Mouse (Mus musculus) left cerebral cortex, adult 11 months (tissue): ENCODE measurements around the gene Taar9.
"Not testable (repeated sequence)": the region's sequence is repeated elsewhere in the genome, so short reads cannot be mapped to it uniquely, and the experiment has no call there.

Experiments
- DNase-seq: peaks from one replicate; pipeline ENCODE4 v3.0.0; 2022; ENCODE audit warnings: low spot score

Taar9 gene

DNA sequence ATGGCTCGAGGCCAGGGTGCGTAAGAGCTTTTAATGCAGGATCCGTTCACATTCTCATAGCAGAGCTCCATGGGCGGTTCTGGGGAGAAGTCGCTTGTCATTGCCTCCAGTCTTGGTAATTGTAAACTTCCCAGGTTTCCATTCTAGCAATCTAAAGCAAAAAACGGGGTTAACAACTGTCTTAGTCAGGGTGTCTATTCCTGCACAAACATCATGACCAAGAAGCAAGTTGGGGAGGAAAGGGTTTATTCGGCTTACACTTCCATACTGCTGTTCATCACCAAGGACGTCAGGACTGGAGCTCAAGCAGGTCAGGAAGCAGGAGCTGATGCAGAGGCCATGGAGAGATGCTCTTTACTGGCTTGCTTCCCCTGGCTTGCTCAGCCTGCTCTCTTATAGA lies at the start of gene Taar9:
Gene Taar9 (minus strand): TSS at position 101 of the 400 bp plus-strand sequence.
- DNase-seq: not testable (repeated sequence)

- no peak for DNase-seq
These were observed 49.3 kb upstream of the Taar9 start for GRCm38 (mm10) chr10:24158470-24159254.

- DNase-seq: no peak
These were observed 40.8 kb upstream of the Taar9 start for GRCm38 (mm10) chr10:24150086-24150485.

DNA sequence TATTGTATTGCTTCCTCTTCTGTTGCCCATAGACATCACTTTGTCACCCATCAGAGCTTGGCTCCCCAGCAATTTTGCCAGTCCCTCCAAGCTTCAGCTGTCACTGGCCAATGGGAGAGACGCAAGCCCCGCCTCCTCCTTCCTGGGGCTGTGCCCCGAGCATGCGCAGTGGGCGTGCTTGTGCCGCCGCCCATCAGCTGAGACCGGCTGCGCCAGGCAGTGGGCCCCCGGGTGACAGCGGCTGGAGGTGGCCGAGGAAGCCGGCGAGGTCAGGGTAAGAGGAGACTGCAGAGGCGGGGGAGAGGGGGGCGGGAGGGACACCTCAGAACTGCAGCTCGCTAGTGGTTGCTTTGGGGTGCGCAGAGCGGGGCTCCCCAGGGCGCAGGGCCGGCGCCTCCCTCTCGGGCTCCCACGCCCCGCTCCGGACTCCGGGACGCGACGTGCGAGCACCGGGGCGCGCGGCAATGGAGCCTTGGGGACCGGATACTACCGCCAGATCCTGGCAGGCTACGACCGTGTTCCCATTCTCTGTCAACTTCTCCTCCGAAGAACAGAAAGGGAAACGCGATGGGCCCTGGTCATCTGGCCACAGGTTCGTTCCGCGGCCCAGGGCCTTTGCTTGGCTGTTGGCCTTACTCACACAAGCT lies 39.9 kb upstream of the Taar9 start, which contains the start of gene Stx7:
Gene Stx7 (plus strand): TSS at position 168 of the 647 bp plus-strand sequence.
- DNase-seq: peak; percentile 90

DNA sequence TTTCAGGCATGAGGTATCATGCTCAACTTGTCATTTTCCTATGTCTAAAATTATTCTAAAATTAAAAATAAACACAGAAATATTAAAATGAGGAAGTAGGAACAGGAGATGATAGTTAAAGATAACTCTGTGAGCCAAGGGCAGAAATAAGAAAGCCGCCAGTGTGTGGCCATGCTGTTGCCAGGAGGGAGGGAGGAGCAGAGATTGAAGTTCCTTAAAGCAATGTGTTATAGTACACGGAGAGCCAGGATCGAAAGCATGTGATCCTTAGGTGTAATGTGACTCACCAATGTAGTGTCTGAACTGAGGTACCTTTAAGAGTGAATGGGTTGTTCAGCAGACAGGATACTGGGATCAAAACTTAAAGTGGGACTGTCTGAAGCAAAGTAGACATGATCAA lies 33.4 kb upstream of the Taar9 start:
- no peak for DNase-seq

DNA sequence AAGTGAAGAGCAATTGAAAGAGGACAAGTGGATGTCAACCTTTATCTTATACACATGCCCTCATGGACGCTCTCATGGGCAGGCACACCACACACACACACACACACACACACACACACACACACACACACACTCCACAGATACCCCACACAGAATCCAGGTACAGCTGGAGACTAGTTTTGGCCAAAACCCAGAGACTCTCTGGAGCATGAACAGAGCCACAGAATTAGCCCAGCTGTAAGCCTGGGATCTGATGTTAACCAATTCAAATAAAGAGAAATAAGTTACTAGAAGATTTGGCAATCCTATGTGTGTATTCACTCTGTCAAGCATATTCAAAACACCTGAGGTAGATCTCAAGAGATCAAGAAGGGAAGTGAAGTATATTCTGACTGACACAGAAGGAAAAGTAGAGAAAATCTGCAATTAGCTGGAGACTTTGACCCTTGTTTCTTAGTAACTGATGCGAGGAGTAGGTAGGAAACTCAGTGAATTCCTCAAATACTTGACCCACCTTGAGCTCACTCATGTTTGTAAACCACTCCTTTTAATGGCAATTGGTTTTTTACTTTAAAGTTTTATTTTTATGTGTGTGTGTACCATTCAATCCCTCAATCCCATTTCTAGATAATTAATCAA lies 29.4 kb upstream of the Taar9 start:
- DNase-seq: no peak

DNA sequence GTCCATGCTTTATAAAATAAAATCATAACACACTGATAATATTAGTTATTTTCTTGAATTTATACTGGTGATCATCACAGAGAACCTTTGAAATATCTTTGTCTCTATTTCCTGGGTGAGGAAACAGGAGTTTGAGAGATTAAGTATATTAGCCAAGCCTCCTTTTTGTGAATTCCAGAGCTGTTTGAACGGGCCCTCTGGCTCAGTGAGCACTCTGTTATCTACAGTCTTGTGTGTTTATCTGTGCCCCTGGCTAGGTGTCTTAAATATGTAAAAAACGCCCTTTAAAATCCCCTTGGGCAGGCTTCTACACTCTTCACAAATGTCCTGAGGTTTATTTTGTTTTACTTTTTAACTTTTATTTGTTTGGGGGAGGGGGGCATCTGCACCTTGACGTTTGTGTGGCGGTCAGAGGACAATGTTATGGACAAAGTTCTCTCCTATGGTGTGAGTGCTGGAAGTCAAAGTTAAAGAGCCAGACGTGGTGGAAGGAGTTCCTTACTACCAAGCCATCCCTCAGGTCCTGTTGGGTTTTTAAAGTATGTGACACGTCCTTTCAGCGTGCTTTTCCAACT lies 24.8 kb upstream of the Taar9 start:
- no peak for DNase-seq

DNA sequence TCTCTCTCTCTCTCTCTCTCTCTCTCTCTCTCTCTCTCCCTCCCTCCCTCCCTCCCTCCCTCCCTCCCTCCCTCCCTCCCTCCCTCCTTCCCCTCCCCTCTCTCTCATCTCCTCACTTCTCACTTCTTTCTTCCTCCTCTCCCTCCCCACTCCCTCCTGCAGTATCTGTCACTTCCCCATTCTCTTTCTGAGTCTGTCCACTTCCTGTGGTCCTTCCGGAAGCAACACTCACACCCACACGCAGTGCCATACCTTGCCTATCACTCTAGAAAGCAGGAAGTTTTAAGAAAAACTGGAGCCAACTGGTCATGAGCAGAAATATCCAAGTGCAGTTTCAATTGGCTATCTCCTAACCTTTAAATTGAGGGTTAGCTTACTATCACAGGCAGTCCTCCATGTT lies 23.8 kb upstream of the Taar9 start:
- no peak for DNase-seq

DNA sequence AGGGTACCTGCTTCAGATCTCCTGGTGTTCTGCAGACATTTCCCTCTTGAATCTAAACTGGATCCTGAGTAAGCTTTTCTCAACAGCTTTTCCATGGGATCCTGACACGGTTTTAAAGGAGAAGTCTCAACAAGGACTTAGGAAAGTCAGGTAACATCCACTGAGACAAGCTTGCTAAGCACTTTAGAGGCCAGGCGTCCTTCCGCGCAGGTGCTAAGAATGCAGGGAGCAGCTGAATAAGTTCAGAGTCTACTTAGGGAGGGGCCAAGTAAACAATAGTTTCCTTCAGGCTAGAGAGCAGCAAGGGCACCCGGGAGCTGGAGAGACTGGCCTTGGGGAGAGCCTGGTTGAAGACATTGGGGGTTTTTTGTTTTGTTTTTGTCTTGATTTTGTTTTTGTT lies 22.9 kb upstream of the Taar9 start:
- DNase-seq: no peak

GRCm38 (mm10) chr10:24131451-24132262 lies 22.3 kb upstream of the Taar9 start:
- DNase-seq: peak; percentile 48

DNA sequence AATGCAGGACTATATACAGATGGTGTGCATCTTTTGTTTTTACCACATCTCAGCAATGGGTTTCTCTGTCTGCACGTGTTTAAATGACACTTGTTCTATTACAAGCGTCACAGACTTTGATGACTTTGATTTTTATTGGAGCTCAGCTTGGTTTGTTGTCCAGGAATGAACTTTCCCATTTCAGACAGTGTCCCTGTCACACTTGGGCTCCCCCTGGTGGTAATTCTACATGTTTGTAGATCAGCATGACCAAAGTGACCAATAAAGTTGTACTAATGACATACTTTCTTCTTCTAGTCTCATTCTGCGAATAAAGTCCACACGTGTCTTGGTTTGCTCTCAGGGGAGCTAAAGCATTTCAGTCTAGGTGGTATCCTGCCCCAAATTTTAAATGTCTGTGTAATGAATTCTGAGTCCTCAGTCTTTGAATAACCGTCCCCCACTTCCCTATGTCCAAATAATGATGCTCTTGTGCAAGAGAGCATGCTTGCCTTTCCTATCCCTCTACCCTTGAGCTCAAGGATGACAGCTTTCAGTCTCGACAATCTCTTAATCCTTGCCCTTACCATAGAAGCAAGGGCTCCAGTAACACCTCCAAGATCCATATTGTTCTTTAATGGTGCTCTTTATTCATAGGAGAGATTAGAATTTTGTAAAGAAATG lies 1.9 kb upstream of the Taar9 start:
- no peak for DNase-seq

GRCm38 (mm10) chr10:24108236-24108635 lies 1.1 kb downstream of the Taar9 start:
- no peak for DNase-seq

- DNase-seq: no peak
These were observed 1.6 kb downstream of the Taar9 start for GRCm38 (mm10) chr10:24107747-24108146.

- DNase-seq: not testable (repeated sequence)
These were observed 6.0 kb downstream of the Taar9 start for GRCm38 (mm10) chr10:24103299-24103698.

DNA sequence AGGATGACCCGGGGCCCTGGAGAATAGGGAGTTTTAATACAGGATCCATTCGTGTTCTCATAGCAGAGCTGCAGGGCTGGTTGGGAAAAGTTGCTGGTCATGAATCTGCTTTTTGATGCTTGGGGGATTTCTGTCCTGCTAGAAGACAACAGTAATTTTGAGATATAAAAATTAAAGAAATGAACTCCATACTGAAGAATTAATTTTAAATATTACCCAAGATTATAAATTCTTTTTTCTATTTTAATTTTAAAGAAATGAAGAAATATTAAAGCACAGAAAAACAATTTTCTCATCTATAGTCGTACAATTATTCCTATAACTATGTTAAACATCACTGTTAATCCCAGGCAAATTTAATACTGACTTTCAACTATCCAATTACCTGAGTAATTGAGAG lies 7.5 kb downstream of the Taar9 start, which contains the start of gene Taar8c:
Gene Taar8c (minus strand): TSS at position 101 of the 400 bp plus-strand sequence.
- not testable (repeated sequence) for DNase-seq

- DNase-seq: not testable (repeated sequence)
These were observed 12.3 kb downstream of the Taar9 start for GRCm38 (mm10) chr10:24097010-24097409.

GRCm38 (mm10) chr10:24092194-24092593 lies 17.1 kb downstream of the Taar9 start, which contains the start of gene Taar8b:
TSS of gene Taar8b (minus strand) at chr10:24092294.
- DNase-seq: no peak

DNA sequence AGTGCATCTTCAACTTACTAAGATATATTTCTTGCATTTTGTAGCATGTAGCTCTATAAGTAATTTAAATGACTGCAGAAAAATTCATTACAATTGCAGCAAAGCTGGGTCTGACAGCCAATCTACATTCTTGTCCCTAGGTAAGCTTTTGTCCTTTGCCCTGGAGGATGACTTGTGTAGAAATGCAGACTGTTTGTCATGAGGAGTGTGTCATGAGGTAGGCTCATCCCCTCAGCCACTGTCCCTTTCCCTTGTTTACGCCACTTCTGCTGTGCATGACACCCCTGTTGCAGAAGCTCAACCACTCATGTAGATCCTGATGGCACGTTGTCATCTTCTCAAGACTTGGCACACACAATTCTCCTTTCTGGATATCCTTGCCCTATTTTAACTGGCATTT lies 22.2 kb downstream of the Taar9 start:
- no peak for DNase-seq

DNA sequence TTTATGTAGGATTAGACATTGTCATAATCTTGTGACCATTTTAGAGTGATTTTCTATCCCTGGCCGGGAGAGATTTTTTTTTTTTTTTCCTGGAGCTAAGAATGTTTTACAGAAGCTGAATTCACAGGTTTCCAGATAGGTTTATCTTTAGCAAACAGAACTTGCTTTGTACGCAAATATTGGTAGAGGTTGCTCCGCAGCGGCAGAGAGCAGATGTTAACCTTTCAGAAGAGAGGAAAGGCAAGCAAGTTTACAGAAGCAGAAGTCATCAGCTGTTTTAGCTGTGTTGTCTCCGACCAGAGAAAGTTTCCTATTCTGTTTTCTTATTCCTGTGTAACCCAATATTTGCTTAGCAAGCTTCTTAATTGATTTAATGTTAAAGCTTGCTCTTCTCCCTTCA lies 22.8 kb downstream of the Taar9 start:
- no peak for DNase-seq

- DNase-seq: no peak
These were observed 23.4 kb downstream of the Taar9 start for GRCm38 (mm10) chr10:24085936-24086335.

- no peak for DNase-seq
These were observed 29.2 kb downstream of the Taar9 start for GRCm38 (mm10) chr10:24080166-24080565.
